Mouse (Mus musculus) forebrain, embryonic 12.5 days (tissue): ENCODE measurements around the gene Clpsl2. TPM values are rescaled to one million over a fixed set of nuclear protein-coding genes. Genes with fewer than 3 reads are reported as not detected.

Experiments
- ATAC-seq: fragments of 200-750 bp; cut with Nextera tagmentation; 2 replicates; pipeline ENCODE4 v1.8.0; 2017; ENCODE audit warnings: moderate TSS enrichment; ENCODE audit not compliant: low FRiP score
- H3K27ac ChIP-seq: fragments of 300-500 bp; sonication (generic); 2 replicates; pipeline ENCODE4 v1.5.1; 2016; ENCODE audit warnings: mild to moderate bottlenecking
- H3K27me3 ChIP-seq: fragments of 300-500 bp; sonication (generic); 2 replicates; pipeline ENCODE4 v1.6.1; 2016; ENCODE audit warnings: mild to moderate bottlenecking
- H3K36me3 ChIP-seq: fragments of 300-500 bp; sonication (generic); replicated peaks from 2 replicates; pipeline ENCODE4 v1.6.1; 2016; ENCODE audit warnings: mild to moderate bottlenecking
- H3K4me1 ChIP-seq: fragments of 300-500 bp; sonication (generic); 2 replicates; pipeline ENCODE4 v1.6.1; 2016
- H3K4me2 ChIP-seq: fragments of 300-500 bp; sonication (generic); 2 replicates; pipeline ENCODE4 v1.6.1; 2016; ENCODE audit warnings: mild to moderate bottlenecking, moderate library complexity
- H3K4me3 ChIP-seq: fragments of 300-500 bp; sonication (generic); replicated peaks from 2 replicates; pipeline ENCODE4 v1.5.1; 2016; ENCODE audit warnings: mild to moderate bottlenecking
- H3K9ac ChIP-seq: fragments of 300-500 bp; sonication (generic); 2 replicates; pipeline ENCODE4 v1.6.1; 2016; ENCODE audit warnings: mild to moderate bottlenecking
- H3K9me3 ChIP-seq: fragments of 300-500 bp; sonication (generic); 2 replicates; pipeline ENCODE4 v1.6.1; 2016
- WGBS: fragments of 180-500 bp; shearing (Covaris S2); methylation state at CpG from one replicate; pipeline ENCODE4 v1.1.7; 2016; 5-methylcytosine and 5-hydroxymethylcytosine counted together
- polyA plus RNA-seq: library from polyadenylated mRNA; unstranded; fragments of >200 nt; fragmentation: Nextera tagmentation; extraction: Ambion mirVana; gene quantifications from 2 replicates; pipeline ENCODE4 v1.2.1, GENCODE M21; 2016

Clpsl2 gene
- polyA plus RNA-seq, 1 experiment from 2014 or later = not detected

- 72% methylated on average over 7 of the region's 7 CpGs for WGBS
- Histone ChIP-seq H3K36me3 (no peaks in the 10 kb centered on the region), H3K27ac (0 out of 2 replicates have a peak overlapping the region, but pooled peaks have one; percentile 25), H3K4me2 (no peak overlapping the region), H3K27me3 (peaks cover 41% of the 10 kb centered on the region), H3K9me3 (no peaks in the 10 kb centered on the region), H3K4me1 (peaks cover 29% of the 10 kb centered on the region), H3K9ac (no peak overlapping the region), H3K4me3 (no peak overlapping the region)
- no peak for ATAC-seq
Observed at GRCm38 (mm10) chr17:28513844-28514243, 35.4 kb upstream of the Clpsl2 start.

GRCm38 (mm10) chr17:28514555-28514954, 34.7 kb upstream of the Clpsl2 start:
- Histone ChIP-seq H3K9me3 (no peaks in the 10 kb centered on the region), H3K4me2 (no peak overlapping the region), H3K27ac (no peak overlapping the region), H3K9ac (no peak overlapping the region), H3K4me3 (no peak overlapping the region), H3K27me3 (peaks cover 47% of the 10 kb centered on the region), H3K4me1 (peaks cover 30% of the 10 kb centered on the region), H3K36me3 (no peaks in the 10 kb centered on the region)
- no peak for ATAC-seq
- WGBS = 73% methylated on average over 5 of the region's 5 CpGs

DNA sequence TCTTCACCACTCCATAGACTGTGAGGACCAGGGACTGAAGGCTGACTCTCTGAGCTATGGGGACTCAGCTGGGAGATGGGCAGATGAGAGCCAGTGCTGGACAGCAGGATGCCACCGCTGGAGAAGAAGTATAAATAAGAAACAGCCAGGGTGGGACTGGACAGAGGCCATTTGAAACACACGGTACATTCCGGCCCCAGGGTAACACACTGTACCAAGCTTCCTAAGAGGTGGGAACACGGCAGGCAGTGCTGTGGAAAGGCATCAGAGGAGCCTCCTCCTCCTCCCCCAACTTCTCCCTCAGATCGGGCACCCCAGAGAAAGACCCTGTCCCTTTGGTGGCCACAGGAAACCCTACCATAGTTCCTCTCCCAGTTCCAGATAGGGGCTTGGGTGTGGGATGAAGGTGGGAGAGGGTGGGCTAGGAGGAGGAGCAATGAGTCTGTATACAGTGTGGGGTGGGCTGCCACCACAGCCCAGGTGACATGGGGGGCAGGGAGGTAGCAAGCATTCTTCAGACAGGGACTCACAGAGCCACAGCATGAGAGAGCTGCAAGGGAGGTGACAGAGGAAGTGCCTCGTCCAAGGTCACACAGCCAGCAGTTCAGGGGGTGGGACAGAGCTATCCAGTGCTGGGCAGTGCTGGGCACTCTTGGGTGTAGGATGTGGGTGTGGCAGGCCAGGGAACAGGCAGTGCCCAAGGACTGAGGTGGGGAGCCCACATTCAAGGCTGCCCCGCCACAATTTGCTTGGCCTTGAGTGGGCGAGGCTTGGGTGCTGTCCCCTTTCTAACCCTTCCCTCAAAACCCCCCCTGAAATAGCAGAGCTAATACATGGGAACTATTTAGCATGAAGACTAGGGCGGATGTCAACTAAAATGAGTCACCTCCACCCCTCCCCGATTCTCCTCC, 33.5 kb upstream of the Clpsl2 start:
- WGBS = 73% methylated on average over 10 of the region's 10 CpGs
- Histone ChIP-seq H3K27ac (no peak overlapping the region), H3K4me3 (no peak overlapping the region), H3K4me2 (no peak overlapping the region), H3K36me3 (no peaks in the 10 kb centered on the region), H3K9me3 (no peaks in the 10 kb centered on the region), H3K9ac (peak overlapping the region; percentile 25), H3K4me1 (peaks cover 27% of the 10 kb centered on the region), H3K27me3 (peaks cover 53% of the 10 kb centered on the region)
- ATAC-seq = no peak

DNA sequence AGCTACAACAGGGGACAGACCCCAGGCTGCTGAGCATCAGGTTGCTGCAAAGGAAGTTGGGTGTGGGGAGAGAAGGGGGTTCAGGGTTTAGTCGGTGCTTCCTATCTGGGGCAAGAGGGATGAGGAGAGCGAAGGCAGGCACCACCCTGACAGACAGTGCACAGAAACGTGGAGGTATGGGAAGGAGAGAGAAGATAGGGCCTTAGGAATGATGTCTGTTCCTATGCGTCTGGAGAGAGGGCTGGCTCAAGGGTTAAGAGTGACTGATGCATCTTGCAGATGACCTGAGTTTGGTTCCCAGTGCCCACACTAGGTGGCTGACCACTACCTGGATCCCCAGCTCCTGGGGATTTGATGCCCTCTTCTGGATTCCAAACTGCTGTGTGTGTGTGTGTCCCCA, 32.3 kb upstream of the Clpsl2 start:
- WGBS = 80% methylated on average over 4 of the region's 4 CpGs
- H3K4me2 ChIP-seq = peak overlapping the region; percentile 83; the same call in 1 of the 2 replicates
- peaks cover 16% of the 10 kb centered on the region for H3K4me1 ChIP-seq
- no peaks in the 10 kb centered on the region for H3K36me3 ChIP-seq
- H3K9me3 ChIP-seq = no peaks in the 10 kb centered on the region
- H3K27ac ChIP-seq = no peak overlapping the region
- H3K27me3 ChIP-seq = peaks cover 55% of the 10 kb centered on the region
- ATAC-seq = no peak
- no peak overlapping the region for H3K4me3 ChIP-seq
- no peak overlapping the region for H3K9ac ChIP-seq

GRCm38 (mm10) chr17:28517441-28517955, 31.7 kb upstream of the Clpsl2 start, which contains the start of gene Fkbp5:
Fkbp5 (minus strand) TSS chr17:28517527.
- Histone ChIP-seq H3K27ac (peak within 1 kb of the TSS; percentile 89), H3K27me3 (peaks cover 57% of the 10 kb centered on the region), H3K36me3 (no peaks in the 10 kb centered on the region), H3K4me2 (peak within 1 kb of the TSS; percentile 83), H3K9me3 (no peaks in the 10 kb centered on the region), H3K9ac (peak within 1 kb of the TSS; percentile 63), H3K4me3 (peak within 1 kb of the TSS; percentile 48), H3K4me1 (peaks cover 21% of the 10 kb centered on the region)
- peak; percentile 30 for ATAC-seq
- 3% methylated on average over 16 of the region's 16 CpGs for WGBS

- Histone ChIP-seq H3K36me3 (no peaks in the 10 kb centered on the region), H3K4me2 (peak overlapping the region; percentile 83), H3K4me1 (peaks cover 24% of the 10 kb centered on the region), H3K27me3 (peaks cover 57% of the 10 kb centered on the region), H3K9ac (peak overlapping the region; percentile 63), H3K4me3 (peak overlapping the region; percentile 48), H3K9me3 (no peaks in the 10 kb centered on the region), H3K27ac (peak overlapping the region; percentile 89)
- 1% methylated on average over 42 of the region's 46 CpGs for WGBS
- peak; percentile 75 for ATAC-seq
Observed at GRCm38 (mm10) chr17:28517956-28518614, 31.1 kb upstream of the Clpsl2 start.

DNA sequence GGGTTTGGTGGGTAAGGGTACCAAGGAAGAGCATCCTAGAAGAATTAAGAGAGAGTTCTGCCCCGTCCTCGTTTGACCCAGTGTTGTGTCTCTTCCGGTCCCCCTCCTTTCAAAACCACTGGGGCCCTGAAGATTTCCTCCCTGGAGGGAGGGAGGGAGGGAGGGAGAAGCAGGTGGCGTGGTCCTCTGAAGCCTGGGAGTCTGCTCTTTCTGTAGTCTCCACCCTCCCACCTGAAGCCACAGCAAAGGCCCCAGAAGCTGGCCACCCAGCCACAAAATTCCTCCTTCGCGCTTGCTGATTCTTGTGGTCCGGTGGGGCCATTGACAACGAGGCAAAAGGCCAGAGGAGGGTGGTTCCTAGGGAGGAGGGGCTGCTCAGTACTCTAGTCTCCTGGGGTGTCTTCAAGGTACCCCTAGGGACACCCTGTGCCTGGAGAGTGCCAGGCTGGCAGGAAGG, 30.6 kb upstream of the Clpsl2 start:
- peak overlapping the region; percentile 89; the same call in 1 of the 2 replicates for H3K27ac ChIP-seq
- ATAC-seq = no peak
- H3K4me2 ChIP-seq = peak overlapping the region; percentile 83
- H3K4me3 ChIP-seq = peak overlapping the region; percentile 48
- H3K4me1 ChIP-seq = peaks cover 27% of the 10 kb centered on the region
- WGBS = 21% methylated on average over 8 of the region's 8 CpGs
- H3K9me3 ChIP-seq = no peaks in the 10 kb centered on the region
- H3K27me3 ChIP-seq = peaks cover 56% of the 10 kb centered on the region
- H3K36me3 ChIP-seq = no peaks in the 10 kb centered on the region
- H3K9ac ChIP-seq = 0 out of 2 replicates have a peak overlapping the region, but pooled peaks have one; percentile 63

DNA sequence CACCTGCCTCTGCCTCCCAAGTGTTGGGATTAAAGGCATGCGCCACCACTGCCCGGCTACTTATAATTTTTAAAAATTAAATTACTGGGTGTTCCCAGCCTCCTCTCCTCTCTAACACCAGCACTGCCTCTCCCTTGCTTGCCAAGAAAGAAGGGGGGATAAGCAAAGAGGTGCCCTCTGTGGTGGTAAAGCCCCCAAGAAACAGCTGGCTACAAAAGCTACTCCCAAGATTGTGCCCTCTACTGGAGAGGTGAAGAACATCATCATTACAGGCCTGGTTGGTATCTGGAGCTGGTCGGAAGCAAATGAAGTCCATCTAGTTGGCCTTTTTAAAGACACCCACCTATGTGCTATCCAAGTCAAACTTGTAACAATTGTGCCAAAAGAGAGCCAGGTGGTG, 29.4 kb upstream of the Clpsl2 start:
- Histone ChIP-seq H3K9me3 (no peaks in the 10 kb centered on the region), H3K4me2 (no peak overlapping the region), H3K27me3 (peaks cover 64% of the 10 kb centered on the region), H3K4me3 (no peak overlapping the region), H3K9ac (no peak overlapping the region), H3K36me3 (no peaks in the 10 kb centered on the region), H3K4me1 (peaks cover 27% of the 10 kb centered on the region), H3K27ac (no peak overlapping the region)
- 90% methylated on average over 3 of the region's 3 CpGs for WGBS
- ATAC-seq = no peak

GRCm38 (mm10) chr17:28520561-28520960, 28.6 kb upstream of the Clpsl2 start:
- Histone ChIP-seq H3K4me3 (no peak overlapping the region), H3K36me3 (no peaks in the 10 kb centered on the region), H3K9me3 (no peaks in the 10 kb centered on the region), H3K4me2 (no peak overlapping the region), H3K4me1 (peaks cover 27% of the 10 kb centered on the region), H3K27me3 (peaks cover 58% of the 10 kb centered on the region), H3K27ac (no peak overlapping the region), H3K9ac (no peak overlapping the region)
- no peak for ATAC-seq
- 80% methylated on average over 4 of the region's 4 CpGs for WGBS

DNA sequence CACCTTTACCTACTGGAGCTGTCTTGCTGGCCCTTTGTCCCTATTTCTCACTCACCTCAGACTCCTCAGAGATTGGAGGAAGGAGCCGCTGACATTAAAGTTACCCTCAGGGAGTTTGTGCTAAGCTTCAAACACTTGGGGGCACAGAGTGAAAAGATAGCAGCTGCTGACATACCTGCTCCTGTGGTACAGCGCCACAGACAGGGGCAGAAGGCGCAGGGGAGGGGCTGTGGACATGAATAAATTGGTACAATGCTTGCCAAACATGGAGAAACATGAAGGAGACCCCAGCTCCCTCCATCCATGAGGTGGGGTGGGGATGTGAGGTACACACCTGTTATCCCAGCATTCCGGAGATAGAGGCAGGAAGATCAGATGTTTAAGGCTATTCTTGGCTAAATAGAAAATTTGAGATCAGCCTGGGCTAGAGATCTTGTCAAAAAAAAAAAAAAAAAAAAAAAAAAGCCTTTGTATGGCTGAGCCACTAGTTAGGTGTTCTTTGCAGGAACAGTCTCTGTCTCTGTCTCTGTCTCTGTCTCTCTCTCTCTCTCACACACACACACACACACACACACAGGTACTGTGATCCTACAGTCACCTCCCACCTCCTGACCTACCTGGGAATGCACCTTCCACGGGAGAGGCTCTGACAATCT, 28.0 kb upstream of the Clpsl2 start:
- H3K27ac ChIP-seq = no peak overlapping the region
- no peak overlapping the region for H3K4me3 ChIP-seq
- no peak overlapping the region for H3K4me2 ChIP-seq
- H3K9ac ChIP-seq = no peak overlapping the region
- no peaks in the 10 kb centered on the region for H3K9me3 ChIP-seq
- peaks cover 51% of the 10 kb centered on the region for H3K27me3 ChIP-seq
- H3K36me3 ChIP-seq = no peaks in the 10 kb centered on the region
- WGBS = 75% methylated on average over 5 of the region's 5 CpGs
- H3K4me1 ChIP-seq = peaks cover 27% of the 10 kb centered on the region
- no peak for ATAC-seq

- no peaks in the 10 kb centered on the region for H3K9me3 ChIP-seq
- no peak for ATAC-seq
- no peaks in the 10 kb centered on the region for H3K36me3 ChIP-seq
- no peak overlapping the region for H3K9ac ChIP-seq
- WGBS = 33% methylated on average over 6 of the region's 6 CpGs
- peaks cover 47% of the 10 kb centered on the region for H3K27me3 ChIP-seq
- H3K4me2 ChIP-seq = peak overlapping the region; percentile 97
- H3K4me3 ChIP-seq = peak overlapping the region; percentile 70
- H3K27ac ChIP-seq = no peak overlapping the region
- peaks cover 27% of the 10 kb centered on the region for H3K4me1 ChIP-seq
Observed at GRCm38 (mm10) chr17:28521920-28522319, 27.3 kb upstream of the Clpsl2 start.
